Mouse (Mus musculus): ENCODE data around the gene Cul3.

DNA sequence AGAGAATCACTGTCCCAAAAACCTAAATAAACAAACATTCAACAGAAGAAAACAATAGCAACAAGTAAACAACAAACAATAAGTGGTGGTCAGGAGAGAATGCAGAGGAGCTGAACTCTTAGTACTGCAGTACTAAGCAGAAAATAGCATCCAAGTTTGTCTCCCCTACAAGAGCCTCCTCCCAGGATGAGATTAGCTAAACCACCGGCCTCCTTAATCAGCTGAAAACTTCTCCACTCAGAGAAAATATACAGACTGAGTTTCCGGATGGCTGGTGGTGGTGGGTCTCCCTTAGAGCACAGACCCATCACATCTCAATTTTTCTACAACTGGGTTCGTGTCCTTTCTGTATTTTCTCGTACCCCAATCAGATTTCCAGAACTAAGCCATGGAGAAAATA, 47.0 kb downstream of the Cul3 start:
- TF ChIP-seq GATA1 (IDR thresholded peaks at IDR 0.05; ENCODE audit: borderline replicate concordance, low read length), result no peak
- no peak for TF ChIP-seq FLI1 (IDR thresholded peaks at IDR 0.05; ENCODE audit: low read length)
